Mouse (Mus musculus): Measurements from ENCODE around the gene St6gal1.

GRCm38 (mm10) chr16:23225069-23225721, 655 bp downstream of the St6gal1 start:
- no peak for TF ChIP-seq CTCF (conservative IDR thresholded peaks at IDR 0.05; ENCODE audit: low read length)
- TF ChIP-seq POU5F1 (IDR thresholded peaks at IDR 0.05; ENCODE audit: borderline replicate concordance, low read length), result no peak
- TF ChIP-seq NANOG (IDR thresholded peaks at IDR 0.05; ENCODE audit: borderline replicate concordance, low read length), result no peak
